Mouse (Mus musculus) spleen, postnatal 0 days (tissue): ENCODE results near the gene BC005537. TPM values are rescaled to one million over a fixed set of nuclear protein-coding genes. Genes with fewer than 3 reads are reported as not detected.

Experiments
- polyA plus RNA-seq: library from polyadenylated mRNA; unstranded; fragments of >200 nt; fragmentation: Nextera tagmentation; extraction: Ambion mirVana; gene quantifications from 2 replicates; pipeline ENCODE4 v1.2.1, GENCODE M21; 2015

BC005537 gene
- polyA plus RNA-seq, result 21.1 and 22.3 TPM in 2 replicates

GRCm38 (mm10) chr13:24801308-24801921, at the start of gene BC005537:
Gene BC005537, plus strand, starts transcription at chr13:24801657.

GRCm38 (mm10) chr13:24761403-24762227, 39.8 kb upstream of the BC005537 start, which contains the start of gene Gmnn:
Gene Gmnn, minus strand, starts transcription at chr13:24761923.

GRCm38 (mm10) chr13:24831353-24832130, 30.1 kb downstream of the BC005537 start, which contains the start of the genes Acot13 and Tdp2:
Gene Acot13, minus strand, starts transcription at chr13:24831540.
Gene Tdp2, plus strand, starts transcription at chr13:24831679.

GRCm38 (mm10) chr13:24844983-24845955, 43.8 kb downstream of the BC005537 start, which contains the start of gene D130043K22Rik:
Gene D130043K22Rik, plus strand, starts transcription at chr13:24845135.

Other genes starting within 250 kb of the BC005537 start
- gene Ripor2, start 219.5 kb upstream of the BC005537 start, polyA plus RNA-seq, result 10.8 and 16.2 TPM in 2 replicates
- not detected in 2 replicates for gene Armh2, start 60.4 kb upstream of the BC005537 start, polyA plus RNA-seq
- gene Gmnn, start 39.7 kb upstream of the BC005537 start, polyA plus RNA-seq, result 154 and 188 TPM in 2 replicates
- 51.9 and 53.0 TPM in 2 replicates for gene Acot13, start 29.9 kb downstream of the BC005537 start, polyA plus RNA-seq
- 30.3 TPM in 2 replicates for gene Tdp2, start 30.0 kb downstream of the BC005537 start, polyA plus RNA-seq
- gene D130043K22Rik, start 43.5 kb downstream of the BC005537 start, polyA plus RNA-seq, result not detected in 2 replicates
- gene Aldh5a1, start 136.0 kb downstream of the BC005537 start, polyA plus RNA-seq, result 0.58 and 0.64 TPM in 2 replicates
- 0.08 and 0.13 TPM in 2 replicates for gene Gpld1, start 141.5 kb downstream of the BC005537 start, polyA plus RNA-seq
- 8.0 and 11.7 TPM in 2 replicates for gene Mrs2, start 218.7 kb downstream of the BC005537 start, polyA plus RNA-seq